Mouse (Mus musculus) intestine, embryonic 15.5 days (tissue): ENCODE measurements around the gene Nlgn3. TPM values are rescaled to one million over a fixed set of nuclear protein-coding genes. Genes with fewer than 3 reads are reported as not detected.

ENCODE experiments used
- ATAC-seq: fragments of 200-750 bp; cut with Nextera tagmentation; 2 replicates; pipeline ENCODE4 v1.8.0; 2017; ENCODE audit warnings: moderate TSS enrichment, moderate library complexity
- H3K27ac ChIP-seq: fragments of 300-500 bp; sonication (generic); 2 replicates; pipeline ENCODE4 v1.5.1; 2015; ENCODE audit warnings: mild to moderate bottlenecking, inconsistent platforms
- H3K27me3 ChIP-seq: fragments of 300-500 bp; sonication (generic); replicated peaks from 2 replicates; pipeline ENCODE4 v1.6.1; 2015; ENCODE audit warnings: inconsistent platforms
- H3K36me3 ChIP-seq: fragments of 300-500 bp; sonication (generic); 2 replicates; pipeline ENCODE4 v1.6.1; 2015; ENCODE audit warnings: inconsistent platforms
- H3K4me1 ChIP-seq: fragments of 300-500 bp; sonication (generic); replicated peaks from 2 replicates; pipeline ENCODE4 v1.6.1; 2015; ENCODE audit warnings: inconsistent platforms
- H3K4me2 ChIP-seq: fragments of 300-500 bp; sonication (generic); replicated peaks from 2 replicates; pipeline ENCODE4 v1.6.1; 2015; ENCODE audit warnings: mild to moderate bottlenecking, inconsistent platforms
- H3K4me3 ChIP-seq: fragments of 300-500 bp; sonication (generic); replicated peaks from 2 replicates; pipeline ENCODE4 v1.5.1; 2015; ENCODE audit warnings: inconsistent platforms
- H3K9ac ChIP-seq: fragments of 300-500 bp; sonication (generic); 2 replicates; pipeline ENCODE4 v1.6.1; 2015; ENCODE audit warnings: inconsistent platforms
- H3K9me3 ChIP-seq: fragments of 300-500 bp; sonication (generic); 2 replicates; pipeline ENCODE4 v1.6.1; 2016; ENCODE audit warnings: inconsistent platforms
- WGBS: fragments of 180-500 bp; shearing (Covaris S2); methylation state at CpG from one replicate; pipeline ENCODE4 v1.1.7; 2015; 5-methylcytosine and 5-hydroxymethylcytosine counted together
- polyA plus RNA-seq: library from polyadenylated mRNA; unstranded; fragments of >200 nt; fragmentation: Nextera tagmentation; extraction: Ambion mirVana; gene quantifications from 2 replicates; pipeline ENCODE4 v1.2.1, GENCODE M21; 2015

The Nlgn3 gene
- polyA plus RNA-seq = 4.4 and 4.8 TPM in 2 replicates

DNA sequence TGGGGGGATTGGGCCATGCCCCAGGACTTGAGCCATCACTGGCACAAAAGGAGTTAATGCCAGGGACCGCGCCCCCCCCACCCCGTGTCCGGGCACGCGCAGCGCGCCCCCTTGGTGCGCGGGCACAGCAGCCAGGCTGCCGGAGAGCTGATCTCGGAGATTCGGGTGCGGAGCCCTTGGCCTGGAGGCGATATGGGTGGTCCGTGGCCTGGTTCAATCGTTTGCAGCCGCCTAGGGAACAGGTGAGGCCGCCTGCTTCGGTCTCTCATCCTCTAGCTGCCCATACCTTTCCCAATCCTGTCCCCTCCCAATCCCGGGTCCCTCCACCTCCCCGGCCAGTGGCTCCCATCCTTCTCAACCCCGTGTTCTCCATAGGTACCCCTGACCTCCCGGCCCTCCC, at the start of gene Nlgn3:
Nlgn3 (plus strand) TSS at position 114 of the 400 bp plus-strand sequence.
- WGBS = 23% methylated on average over 12 of the region's 24 CpGs
- no peaks in the 10 kb centered on the region for H3K36me3 ChIP-seq
- no peaks in the 10 kb centered on the region; the same call in 1 of the 2 replicates for H3K27me3 ChIP-seq
- no peaks in the 10 kb centered on the region for H3K9me3 ChIP-seq
- ATAC-seq = peak; percentile 26; the same call in 1 of the 2 replicates
- H3K4me1 ChIP-seq = no peaks in the 10 kb centered on the region
- H3K4me2 ChIP-seq = peak within 1 kb of the TSS; percentile 58
- H3K27ac ChIP-seq = no peak within 1 kb of the TSS
- H3K4me3 ChIP-seq = peak within 1 kb of the TSS; percentile 34
- H3K9ac ChIP-seq = no peak within 1 kb of the TSS

DNA sequence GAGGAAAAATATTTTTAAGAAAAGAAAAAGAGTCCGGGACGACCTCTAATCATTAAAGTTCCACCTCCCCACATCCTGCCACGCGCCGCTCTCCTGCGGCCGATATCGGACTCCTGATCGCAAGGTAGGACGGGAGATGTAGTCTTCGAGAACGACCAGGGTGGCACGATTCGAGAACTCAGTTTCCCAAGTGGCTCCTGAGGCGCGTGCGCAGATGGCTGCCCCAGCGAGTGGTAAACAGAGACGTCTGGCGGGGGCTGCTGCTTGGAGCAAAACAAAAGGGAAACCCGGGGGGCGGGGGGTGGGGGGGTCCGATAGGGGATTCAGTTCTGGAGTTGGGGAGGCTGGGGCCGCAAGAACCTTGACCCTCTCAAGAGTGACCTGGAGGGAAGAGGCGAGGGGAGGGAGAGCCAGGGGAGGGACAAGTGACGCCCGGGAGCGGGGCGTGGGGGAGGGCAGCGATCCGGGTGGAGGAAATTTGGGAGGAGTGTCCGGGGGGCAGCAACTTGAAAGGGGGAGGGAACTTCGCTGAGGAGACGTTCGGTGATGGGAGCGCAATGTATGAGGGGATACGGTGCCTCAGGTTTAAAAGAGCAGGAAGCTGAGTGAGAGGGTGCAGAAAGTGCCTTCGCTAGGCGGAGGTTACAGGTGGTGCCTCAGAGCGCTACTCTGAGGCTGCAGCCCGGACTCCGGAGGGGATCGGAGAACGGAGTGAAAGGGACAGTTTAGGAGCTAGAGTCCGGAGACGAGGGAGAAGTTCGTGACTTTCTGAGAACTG, 44.8 kb upstream of the Nlgn3 start, which contains the start of gene Foxo4:
Foxo4 (plus strand) TSS at position 577 of the 778 bp plus-strand sequence.
- H3K4me2 ChIP-seq = peak within 1 kb of the TSS; percentile 72
- peak within 1 kb of the TSS; percentile 49 for H3K4me3 ChIP-seq
- peak; percentile 95 for ATAC-seq
- H3K9me3 ChIP-seq = no peaks in the 10 kb centered on the region
- WGBS = 26% methylated on average over 47 of the region's 47 CpGs
- H3K4me1 ChIP-seq = 0 out of 2 replicates have a peak, but pooled peaks cover 4% of the 10 kb centered on the region
- H3K27me3 ChIP-seq = no peaks in the 10 kb centered on the region; the same call in 1 of the 2 replicates
- peak within 1 kb of the TSS; percentile 50 for H3K9ac ChIP-seq
- H3K36me3 ChIP-seq = no peaks in the 10 kb centered on the region
- H3K27ac ChIP-seq = peak within 1 kb of the TSS; percentile 58; the same call in 1 of the 2 replicates

DNA sequence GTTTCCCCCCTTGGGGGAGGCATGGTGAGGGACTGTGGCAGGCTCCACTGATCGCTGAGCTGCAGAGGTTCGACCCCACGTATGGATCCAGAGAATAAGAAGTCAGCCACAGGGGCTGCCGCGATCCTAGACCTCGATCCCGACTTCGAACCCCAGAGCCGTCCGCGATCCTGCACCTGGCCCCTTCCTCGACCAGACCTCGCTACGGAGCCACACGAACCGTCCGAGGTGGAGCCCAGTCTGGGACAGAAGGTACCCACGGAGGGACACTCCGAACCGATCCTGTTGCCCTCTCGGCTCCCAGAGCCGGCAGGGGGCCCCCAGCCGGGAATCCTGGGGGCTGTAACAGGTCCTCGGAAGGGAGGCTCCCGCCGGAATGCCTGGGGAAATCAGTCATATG, 44.2 kb upstream of the Nlgn3 start:
- Histone ChIP-seq H3K36me3 (no peaks in the 10 kb centered on the region), H3K9ac (peak overlapping the region; percentile 50), H3K4me1 (0 out of 2 replicates have a peak, but pooled peaks cover 4% of the 10 kb centered on the region), H3K27ac (peak overlapping the region; percentile 58; the same call in 1 of the 2 replicates), H3K4me3 (peak overlapping the region; percentile 49), H3K4me2 (peak overlapping the region; percentile 72), H3K9me3 (no peaks in the 10 kb centered on the region), H3K27me3 (no peaks in the 10 kb centered on the region; the same call in 1 of the 2 replicates)
- 11% methylated on average over 26 of the region's 26 CpGs for WGBS
- peak; percentile 45; the same call in 1 of the 2 replicates for ATAC-seq

DNA sequence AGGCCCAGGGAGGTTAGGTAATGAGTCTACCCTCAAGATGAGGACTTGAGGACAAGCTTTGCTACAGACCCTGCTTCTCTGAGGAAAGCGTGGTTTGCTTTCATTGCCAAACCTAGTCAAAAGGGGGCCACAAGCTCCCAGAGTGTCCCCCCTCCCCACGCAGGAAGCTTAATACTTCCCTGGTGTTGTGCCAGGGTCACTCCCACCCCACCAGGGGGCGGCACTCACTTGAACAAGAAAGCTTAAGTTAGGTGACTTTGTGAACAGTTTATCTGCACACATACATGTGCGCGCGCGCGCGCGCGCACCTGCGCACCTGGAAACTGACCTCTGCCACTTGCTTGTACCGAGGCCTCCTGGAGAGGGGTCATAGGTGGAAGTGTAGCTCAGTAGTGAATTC, 42.4 kb upstream of the Nlgn3 start:
- no peak for ATAC-seq
- WGBS = 79% methylated on average over 13 of the region's 13 CpGs
- Histone ChIP-seq H3K9me3 (no peaks in the 10 kb centered on the region), H3K4me1 (0 out of 2 replicates have a peak, but pooled peaks cover 8% of the 10 kb centered on the region), H3K36me3 (no peaks in the 10 kb centered on the region), H3K27me3 (no peaks in the 10 kb centered on the region; the same call in 1 of the 2 replicates), H3K4me2 (no peak overlapping the region; the same call in 1 of the 2 replicates), H3K27ac (no peak overlapping the region), H3K9ac (no peak overlapping the region), H3K4me3 (no peak overlapping the region)

DNA sequence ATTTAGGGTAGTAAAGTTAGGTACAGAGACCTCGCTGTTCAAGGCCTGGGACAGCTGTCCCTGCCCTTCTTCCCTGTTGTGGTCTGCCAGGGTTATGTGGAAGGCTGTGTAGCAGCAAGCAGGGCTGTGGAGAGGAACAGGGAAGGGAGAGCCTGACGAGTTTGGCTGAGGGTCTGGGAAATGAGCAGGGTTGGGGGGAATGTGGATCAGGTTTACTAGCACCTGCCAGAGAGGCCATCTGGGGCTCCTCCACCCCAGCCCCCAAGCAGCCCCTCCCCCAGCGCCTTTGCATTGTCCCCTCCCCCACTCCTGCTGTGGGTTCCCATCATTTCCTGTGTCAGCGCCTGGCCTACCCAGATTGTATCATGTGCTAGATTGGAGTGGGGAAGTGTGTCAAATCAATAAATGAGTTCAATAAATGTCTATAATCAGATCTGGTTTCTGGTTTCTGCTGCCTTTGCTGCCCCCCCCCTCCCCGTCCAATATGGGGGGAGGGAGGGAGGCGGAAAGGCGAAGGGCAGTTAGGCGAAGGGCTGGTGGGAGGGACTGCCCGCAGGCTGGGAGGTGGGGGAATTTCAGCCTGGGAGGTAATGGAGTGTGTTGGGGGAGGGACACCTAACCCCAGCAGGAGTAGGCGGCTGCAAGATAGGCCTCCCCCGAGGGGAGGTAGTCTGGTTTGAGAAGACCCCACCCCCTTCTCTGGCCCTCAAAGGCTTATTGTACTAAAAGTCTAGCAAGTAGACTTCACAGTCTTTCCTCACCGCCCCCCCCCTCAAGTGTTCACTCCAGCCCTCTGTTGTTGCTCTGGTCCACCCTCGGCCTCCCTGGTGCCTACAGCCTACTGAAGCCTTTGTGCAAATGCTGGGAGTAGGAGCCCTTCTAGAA, 38.3 kb upstream of the Nlgn3 start:
- no peak overlapping the region for H3K4me2 ChIP-seq

DNA sequence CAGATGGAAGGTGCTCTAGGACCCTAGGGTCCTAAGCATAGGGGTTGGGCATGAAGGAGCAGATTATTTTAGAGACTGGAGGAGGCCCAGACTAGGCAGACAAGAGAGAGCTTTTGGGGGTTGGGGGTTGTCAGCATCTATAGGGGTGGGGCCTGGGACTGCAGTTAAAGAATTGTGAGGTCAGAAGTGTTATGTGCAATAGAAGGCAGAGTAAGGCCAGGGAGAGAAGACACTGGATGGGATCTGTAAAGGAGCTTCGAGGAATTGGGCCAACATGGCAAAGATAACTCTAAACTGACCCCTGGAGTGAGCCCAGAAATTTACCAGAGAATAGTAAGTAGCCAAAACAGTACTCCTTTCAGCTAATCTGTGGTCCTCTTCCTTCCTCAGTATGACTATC, 35.1 kb upstream of the Nlgn3 start, which contains the start of gene Gm614:
Gm614 (minus strand) TSS at position 101 of the 400 bp plus-strand sequence.
- no peak within 1 kb of the TSS for H3K9ac ChIP-seq
- no peak within 1 kb of the TSS for H3K4me3 ChIP-seq
- no peak for ATAC-seq
- peaks cover 2% of the 10 kb centered on the region; the same call in 1 of the 2 replicates for H3K27me3 ChIP-seq
- H3K9me3 ChIP-seq = no peaks in the 10 kb centered on the region
- WGBS = 83% methylated on average over 1 of the region's 1 CpGs
- H3K36me3 ChIP-seq = no peaks in the 10 kb centered on the region
- H3K27ac ChIP-seq = no peak within 1 kb of the TSS
- 0 out of 2 replicates have a peak, but pooled peaks cover 5% of the 10 kb centered on the region for H3K4me1 ChIP-seq
- H3K4me2 ChIP-seq = no peak within 1 kb of the TSS

More for the DNA sequence above, 38.3 kb upstream of the Nlgn3 start:
- H3K27ac ChIP-seq = peak overlapping the region; percentile 58
- H3K4me1 ChIP-seq = 0 out of 2 replicates have a peak, but pooled peaks cover 8% of the 10 kb centered on the region
- no peak overlapping the region for H3K4me3 ChIP-seq
- no peaks in the 10 kb centered on the region for H3K36me3 ChIP-seq
- no peaks in the 10 kb centered on the region; the same call in 1 of the 2 replicates for H3K27me3 ChIP-seq
- 26% methylated on average over 13 of the region's 13 CpGs for WGBS
- peak; percentile 86 for ATAC-seq
- H3K9me3 ChIP-seq = no peaks in the 10 kb centered on the region
- H3K9ac ChIP-seq = no peak overlapping the region

DNA sequence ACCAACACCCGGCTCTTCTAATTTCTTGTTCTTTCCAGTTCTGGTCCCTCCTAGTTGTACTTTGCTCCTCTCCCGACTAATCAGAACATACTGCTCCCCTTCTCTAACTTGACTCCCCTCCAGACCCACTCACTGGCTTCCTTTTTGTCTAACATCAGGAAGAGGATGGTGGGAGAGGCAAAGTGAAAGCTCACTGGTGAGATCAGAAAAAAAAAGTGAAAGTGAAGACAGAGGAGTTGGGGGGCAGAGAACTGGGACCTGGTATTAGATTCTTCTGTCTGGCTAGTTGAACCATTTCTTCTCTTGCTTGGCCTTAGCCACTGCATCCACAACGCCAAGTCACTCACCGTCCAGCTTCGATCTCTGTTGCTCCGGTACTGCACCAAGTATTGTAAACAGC, 32.3 kb upstream of the Nlgn3 start:
- no peak overlapping the region for H3K4me2 ChIP-seq
- no peak for ATAC-seq
- H3K4me3 ChIP-seq = no peak overlapping the region
- no peaks in the 10 kb centered on the region for H3K36me3 ChIP-seq
- H3K27me3 ChIP-seq = 0 out of 2 replicates have a peak, but pooled peaks cover 2% of the 10 kb centered on the region
- H3K27ac ChIP-seq = no peak overlapping the region
- no peaks in the 10 kb centered on the region for H3K4me1 ChIP-seq
- no peaks in the 10 kb centered on the region for H3K9me3 ChIP-seq
- 89% methylated on average over 6 of the region's 6 CpGs for WGBS
- no peak overlapping the region for H3K9ac ChIP-seq

DNA sequence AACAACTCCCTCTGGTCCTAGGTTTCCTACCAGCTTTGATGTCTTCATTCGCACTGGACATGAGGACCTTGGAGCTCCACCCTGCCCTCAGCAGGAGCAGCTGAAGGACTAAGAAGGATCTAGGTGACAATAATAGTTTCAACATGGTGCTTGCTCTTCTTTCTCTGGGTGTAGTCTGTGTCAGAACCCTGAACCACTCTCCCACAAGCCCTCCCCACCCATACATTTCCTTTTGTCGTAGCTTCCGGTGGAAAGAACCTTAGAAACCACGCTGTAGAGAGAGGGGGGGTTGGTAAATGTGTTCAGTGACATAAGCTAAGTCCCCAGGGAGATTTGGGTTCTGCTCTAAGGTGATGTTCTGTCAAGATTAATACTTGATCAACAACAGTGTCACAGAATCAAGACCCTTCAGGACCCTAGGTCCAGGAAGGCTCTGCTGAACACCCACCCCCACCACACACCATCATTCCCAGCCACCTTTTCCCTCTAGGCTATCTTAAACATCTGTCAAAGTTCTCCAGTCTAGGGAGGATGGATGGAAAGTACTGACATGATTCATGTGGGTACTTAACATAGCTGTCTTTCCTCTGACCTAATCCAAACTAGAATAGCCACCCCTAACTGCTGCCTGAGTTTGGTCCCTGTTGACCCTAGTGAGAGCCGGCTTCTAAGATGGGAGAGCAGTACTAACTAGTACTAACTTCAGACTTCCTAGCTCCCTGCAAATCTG, 30.8 kb upstream of the Nlgn3 start, which contains the start of gene Il2rg:
Il2rg (minus strand) TSS at position 231 of the 730 bp plus-strand sequence.
- no peak for ATAC-seq
- no peaks in the 10 kb centered on the region for H3K9me3 ChIP-seq
- H3K36me3 ChIP-seq = no peaks in the 10 kb centered on the region
- no peak within 1 kb of the TSS for H3K9ac ChIP-seq
- H3K27me3 ChIP-seq = 0 out of 2 replicates have a peak, but pooled peaks cover 2% of the 10 kb centered on the region
- no peaks in the 10 kb centered on the region for H3K4me1 ChIP-seq
- no peak within 1 kb of the TSS for H3K4me3 ChIP-seq
- no peak within 1 kb of the TSS for H3K27ac ChIP-seq
- WGBS = 46% methylated on average over 5 of the region's 5 CpGs
- no peak within 1 kb of the TSS for H3K4me2 ChIP-seq

DNA sequence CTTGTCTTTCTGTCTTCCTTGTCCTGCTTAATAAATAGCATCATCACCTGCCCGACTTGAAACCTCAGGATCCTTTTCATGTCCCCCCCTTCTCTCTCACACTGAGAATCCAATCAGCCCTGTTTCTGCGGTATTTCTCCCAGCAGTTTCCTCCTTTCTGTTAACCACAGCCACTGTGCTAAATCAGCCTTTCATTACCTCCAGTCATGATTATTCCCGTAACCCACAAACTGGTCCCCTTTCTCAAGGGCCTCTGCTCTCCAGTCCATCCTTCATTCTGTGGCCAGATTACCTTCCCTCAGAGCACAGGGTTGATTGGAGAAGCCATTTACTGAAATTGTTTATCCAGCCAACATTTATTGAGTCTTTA, 30.2 kb upstream of the Nlgn3 start, which contains the start of gene Gm20489:
Gm20489 (minus strand) TSS at position 269 of the 370 bp plus-strand sequence.
- ATAC-seq = no peak
- 56% methylated on average over 3 of the region's 3 CpGs for WGBS

DNA sequence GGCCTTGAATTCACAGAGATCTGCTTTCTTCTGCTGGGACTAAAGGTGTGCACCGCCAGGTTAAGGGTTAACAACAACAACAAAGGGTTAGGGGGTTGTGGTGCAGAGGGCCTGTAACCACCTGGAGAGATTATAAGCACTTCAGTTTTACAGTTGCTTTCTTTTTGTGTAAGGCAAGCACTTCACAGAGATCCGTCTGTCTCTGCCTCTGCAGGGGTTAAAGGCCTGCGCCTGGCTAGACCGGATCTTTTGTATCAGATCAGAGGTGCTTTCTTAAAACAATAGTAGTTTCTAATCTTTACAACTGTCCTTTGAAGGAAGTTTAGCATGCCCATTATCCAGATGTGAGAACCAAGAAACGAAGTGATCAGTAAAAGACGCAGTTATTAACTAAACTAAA, 25.6 kb upstream of the Nlgn3 start:
- Histone ChIP-seq H3K4me1 (no peaks in the 10 kb centered on the region), H3K27ac (0 out of 2 replicates have a peak overlapping the region, but pooled peaks have one; percentile 51), H3K4me3 (peak overlapping the region; percentile 51), H3K4me2 (peak overlapping the region; percentile 55), H3K9me3 (no peaks in the 10 kb centered on the region), H3K27me3 (no peaks in the 10 kb centered on the region), H3K9ac (no peak overlapping the region; the same call in 1 of the 2 replicates), H3K36me3 (no peaks in the 10 kb centered on the region)
- WGBS = 28% methylated on average over 6 of the region's 6 CpGs
- ATAC-seq = peak; percentile 32; the same call in 1 of the 2 replicates

More for the DNA sequence above, 30.2 kb upstream of the Nlgn3 start, which contains the start of gene Gm20489:
- no peaks in the 10 kb centered on the region for H3K9me3 ChIP-seq
- no peak within 1 kb of the TSS for H3K4me2 ChIP-seq
- no peak within 1 kb of the TSS for H3K4me3 ChIP-seq
- no peaks in the 10 kb centered on the region for H3K36me3 ChIP-seq
- H3K27ac ChIP-seq = no peak within 1 kb of the TSS
- no peaks in the 10 kb centered on the region for H3K4me1 ChIP-seq
- no peak within 1 kb of the TSS for H3K9ac ChIP-seq
- H3K27me3 ChIP-seq = 0 out of 2 replicates have a peak, but pooled peaks cover 2% of the 10 kb centered on the region
